Mouse (Mus musculus) neural tube, embryonic 14.5 days (tissue): ENCODE measurements around the gene Ocel1. TPM values are rescaled to one million over a fixed set of nuclear protein-coding genes. Genes with fewer than 3 reads are reported as not detected.

ENCODE experiments used
- ATAC-seq: fragments of 200-750 bp; cut with Nextera tagmentation; 2 replicates; pipeline ENCODE4 v1.8.0; 2017; ENCODE audit warnings: low read depth, mild to moderate bottlenecking, moderate TSS enrichment, moderate library complexity
- H3K27ac ChIP-seq: fragments of 300-500 bp; sonication (generic); 2 replicates; pipeline ENCODE4 v1.5.1; 2014; ENCODE audit warnings: low read depth, mild to moderate bottlenecking, control low read depth, low read length, moderate library complexity, mixed read lengths
- H3K27me3 ChIP-seq: fragments of 300-500 bp; sonication (generic); 2 replicates; pipeline ENCODE4 v1.6.1; 2014; ENCODE audit warnings: low read length; ENCODE audit not compliant: control insufficient read depth, insufficient read depth
- H3K36me3 ChIP-seq: fragments of 300-500 bp; sonication (generic); 2 replicates; pipeline ENCODE4 v1.6.1; 2014; ENCODE audit warnings: low read length, mixed read lengths; ENCODE audit not compliant: control insufficient read depth, insufficient read depth
- H3K4me1 ChIP-seq: fragments of 300-500 bp; sonication (generic); 2 replicates; pipeline ENCODE4 v1.6.1; 2014; ENCODE audit warnings: low read length; ENCODE audit not compliant: control insufficient read depth, insufficient read depth
- H3K4me2 ChIP-seq: fragments of 300-500 bp; sonication (generic); 2 replicates; pipeline ENCODE4 v1.6.1; 2014; ENCODE audit warnings: mild to moderate bottlenecking, low read depth, low read length, control low read depth
- H3K4me3 ChIP-seq: fragments of 300-500 bp; sonication (generic); 2 replicates; pipeline ENCODE4 v1.5.1; 2014; ENCODE audit warnings: low read depth, low read length, control low read depth, mixed read lengths
- H3K9ac ChIP-seq: fragments of 300-500 bp; sonication (generic); replicated peaks from 2 replicates; pipeline ENCODE4 v1.6.1; 2014; ENCODE audit warnings: low read depth, mild to moderate bottlenecking, control low read depth, low read length, mixed read lengths
- H3K9me3 ChIP-seq: fragments of 300-500 bp; sonication (generic); 2 replicates; pipeline ENCODE4 v1.6.1; 2016; ENCODE audit warnings: low read length; ENCODE audit not compliant: control insufficient read depth
- WGBS: fragments of 180-500 bp; shearing (Covaris S2); extraction: QIAGEN DNeasy Blood & Tissue Kit; methylation state at CpG from one replicate; pipeline ENCODE4 v1.1.7; 2014; 5-methylcytosine and 5-hydroxymethylcytosine counted together
- polyA plus RNA-seq: library from polyadenylated mRNA; unstranded; fragments of >200 nt; fragmentation: Nextera tagmentation; extraction: Ambion mirVana; gene quantifications from 2 replicates; pipeline ENCODE4 v1.2.1, GENCODE M21; 2014

Gene Ocel1
- polyA plus RNA-seq, 1 experiment from 2014 or later, result 4.8 TPM

DNA sequence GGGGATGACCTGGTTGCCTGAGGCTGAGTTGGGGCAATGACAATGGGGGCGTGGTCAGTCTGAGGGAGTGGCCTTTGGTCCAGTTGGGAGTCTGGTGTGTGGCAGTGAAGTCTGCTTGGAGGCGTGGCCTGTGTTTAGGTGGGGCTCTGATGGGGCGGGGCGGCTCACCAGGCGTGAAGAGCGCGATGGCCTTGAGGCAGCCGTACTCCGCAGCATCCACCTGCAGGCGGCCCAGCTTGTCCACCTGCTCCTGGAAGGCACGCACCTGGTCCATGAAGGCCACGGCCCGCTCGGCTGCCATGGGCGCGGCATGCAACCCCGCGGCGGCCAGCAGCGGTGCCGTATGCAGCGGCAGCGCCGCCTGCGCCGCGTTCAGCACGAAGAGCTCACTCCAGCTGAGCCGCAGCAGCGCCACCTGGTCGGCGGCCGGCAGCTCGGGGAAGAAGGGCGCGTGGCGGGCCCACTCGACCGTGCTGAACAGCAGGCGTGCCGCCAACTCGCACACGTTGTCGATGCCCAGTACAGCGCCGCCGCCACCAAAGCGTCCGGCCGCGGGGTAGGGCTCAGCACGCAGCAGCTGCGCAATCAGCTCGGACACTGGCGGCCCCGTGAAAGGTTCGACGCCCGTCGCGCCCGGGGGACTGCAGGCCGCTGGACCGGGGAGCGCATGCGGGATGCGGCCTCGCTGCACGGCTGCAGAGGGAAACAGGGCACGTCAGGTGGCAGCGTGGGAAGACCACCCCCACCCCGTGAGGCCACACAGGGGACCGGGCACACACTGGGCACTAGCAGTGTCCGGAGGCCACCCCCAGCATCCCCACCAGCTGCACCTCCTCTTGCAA lies 4.7 kb downstream of the Ocel1 start:
- peaks cover 41% of the 10 kb centered on the region for H3K4me1 ChIP-seq
- H3K4me3 ChIP-seq, result peak overlapping the region; percentile 32
- WGBS, result 8% methylated on average over 70 of the region's 74 CpGs
- peaks cover 9% of the 10 kb centered on the region; the same call in 1 of the 2 replicates for H3K36me3 ChIP-seq
- H3K9me3 ChIP-seq, result no peaks in the 10 kb centered on the region
- H3K4me2 ChIP-seq, result peak overlapping the region; percentile 65
- peak overlapping the region; percentile 64 for H3K27ac ChIP-seq
- peak overlapping the region; percentile 63 for H3K9ac ChIP-seq
- H3K27me3 ChIP-seq, result no peaks in the 10 kb centered on the region
- peak; percentile 4; the same call in 1 of the 2 replicates for ATAC-seq

DNA sequence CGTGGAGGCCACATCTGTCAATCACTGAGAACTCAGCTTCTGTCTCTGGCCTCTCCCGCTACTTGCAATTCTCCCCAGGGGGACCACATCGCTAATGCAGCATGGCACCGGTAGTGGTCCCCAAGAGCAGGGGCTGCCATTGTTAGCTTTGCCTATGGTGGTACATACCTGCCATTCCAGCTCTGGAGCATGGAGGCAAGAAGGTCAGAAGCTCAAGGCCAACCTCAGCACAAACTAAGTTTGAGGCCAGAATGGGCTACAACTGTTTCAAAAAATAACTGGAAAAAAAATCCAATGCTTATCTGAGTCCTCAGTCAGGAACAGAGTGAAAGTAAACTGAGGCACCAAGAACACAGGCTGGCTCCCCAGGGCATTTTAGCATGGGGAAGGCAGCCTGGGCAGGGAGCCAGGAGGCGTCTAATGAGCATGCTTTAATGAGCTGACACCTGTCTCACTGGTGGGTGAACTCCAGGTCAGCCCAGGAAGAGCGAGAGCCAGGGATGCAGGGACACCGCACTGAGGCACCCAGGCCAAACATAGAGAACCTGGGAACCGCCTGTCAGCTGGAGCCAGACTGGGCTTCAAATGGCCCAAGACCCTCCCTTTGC lies 5.4 kb downstream of the Ocel1 start:
- Histone ChIP-seq H3K4me2 (peak overlapping the region; percentile 65), H3K27me3 (no peaks in the 10 kb centered on the region; the same call in 1 of the 2 replicates), H3K9me3 (no peaks in the 10 kb centered on the region), H3K4me3 (peak overlapping the region; percentile 32), H3K36me3 (peaks cover 9% of the 10 kb centered on the region; the same call in 1 of the 2 replicates), H3K9ac (peak overlapping the region; percentile 63; the same call in 1 of the 2 replicates), H3K4me1 (peaks cover 41% of the 10 kb centered on the region), H3K27ac (peak overlapping the region; percentile 64)
- 29% methylated on average over 8 of the region's 8 CpGs for WGBS
- ATAC-seq, result no peak

DNA sequence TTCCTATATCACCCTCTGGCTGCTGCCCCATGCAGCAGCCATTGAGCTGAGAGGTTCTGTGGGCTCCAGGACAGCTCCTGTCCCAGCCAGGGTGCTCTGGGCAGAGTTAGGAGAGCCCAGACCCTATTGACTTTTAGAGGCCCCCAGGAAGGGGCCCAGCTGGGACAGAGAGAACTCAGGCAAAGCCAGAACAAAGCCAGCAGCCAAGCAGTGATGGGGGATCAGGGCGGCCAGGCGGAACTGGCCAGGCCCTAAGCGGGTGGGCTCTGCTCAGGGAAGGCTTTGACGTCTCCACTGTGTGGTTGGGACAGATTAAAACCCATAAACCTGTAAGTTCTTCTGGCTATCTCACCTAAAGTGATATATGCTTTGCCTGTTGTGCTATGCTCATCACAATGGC lies 7.9 kb downstream of the Ocel1 start:
- Histone ChIP-seq H3K4me3 (no peak overlapping the region), H3K9me3 (no peaks in the 10 kb centered on the region), H3K4me1 (peaks cover 41% of the 10 kb centered on the region), H3K36me3 (peaks cover 6% of the 10 kb centered on the region; the same call in 1 of the 2 replicates), H3K9ac (no peak overlapping the region), H3K27me3 (no peaks in the 10 kb centered on the region; the same call in 1 of the 2 replicates), H3K4me2 (peak overlapping the region; percentile 100), H3K27ac (no peak overlapping the region)
- WGBS, result 18% methylated on average over 4 of the region's 4 CpGs
- ATAC-seq, result no peak

DNA sequence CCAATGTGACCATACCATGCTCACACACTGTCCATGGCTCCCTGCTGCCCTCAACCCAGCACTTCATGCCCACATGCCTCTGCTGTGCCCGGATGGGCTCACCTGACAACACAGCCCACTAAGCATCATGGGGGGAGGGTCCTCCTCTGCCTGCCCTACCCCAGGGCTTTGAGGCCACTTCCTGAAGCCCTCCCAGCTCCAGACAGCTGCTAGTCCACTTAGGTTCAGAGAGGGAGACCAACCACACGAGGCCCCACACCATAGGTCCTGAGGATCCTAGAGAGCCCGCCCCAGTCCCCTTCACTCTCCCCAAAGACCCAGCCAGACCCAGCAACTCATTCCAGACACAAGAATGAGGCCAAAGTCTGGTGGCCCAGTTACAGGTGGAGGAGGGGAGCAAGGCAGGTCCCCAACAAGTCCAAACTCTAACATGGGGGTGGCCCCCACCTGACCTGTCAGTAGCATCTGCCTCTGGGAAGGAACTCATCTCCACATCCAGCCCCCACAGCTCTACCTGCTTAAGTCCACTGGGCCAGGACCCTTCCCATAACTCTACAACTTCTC lies 8.5 kb downstream of the Ocel1 start:
- no peaks in the 10 kb centered on the region for H3K9me3 ChIP-seq
- H3K27ac ChIP-seq, result no peak overlapping the region
- WGBS, result 41% methylated on average over 3 of the region's 3 CpGs
- peaks cover 41% of the 10 kb centered on the region for H3K4me1 ChIP-seq
- H3K4me3 ChIP-seq, result peak overlapping the region; percentile 76
- peaks cover under 1% of the 10 kb centered on the region; the same call in 1 of the 2 replicates for H3K36me3 ChIP-seq
- peak overlapping the region; percentile 100 for H3K4me2 ChIP-seq
- no peak for ATAC-seq
- H3K27me3 ChIP-seq, result no peaks in the 10 kb centered on the region; the same call in 1 of the 2 replicates
- H3K9ac ChIP-seq, result peak overlapping the region; percentile 87; the same call in 1 of the 2 replicates

DNA sequence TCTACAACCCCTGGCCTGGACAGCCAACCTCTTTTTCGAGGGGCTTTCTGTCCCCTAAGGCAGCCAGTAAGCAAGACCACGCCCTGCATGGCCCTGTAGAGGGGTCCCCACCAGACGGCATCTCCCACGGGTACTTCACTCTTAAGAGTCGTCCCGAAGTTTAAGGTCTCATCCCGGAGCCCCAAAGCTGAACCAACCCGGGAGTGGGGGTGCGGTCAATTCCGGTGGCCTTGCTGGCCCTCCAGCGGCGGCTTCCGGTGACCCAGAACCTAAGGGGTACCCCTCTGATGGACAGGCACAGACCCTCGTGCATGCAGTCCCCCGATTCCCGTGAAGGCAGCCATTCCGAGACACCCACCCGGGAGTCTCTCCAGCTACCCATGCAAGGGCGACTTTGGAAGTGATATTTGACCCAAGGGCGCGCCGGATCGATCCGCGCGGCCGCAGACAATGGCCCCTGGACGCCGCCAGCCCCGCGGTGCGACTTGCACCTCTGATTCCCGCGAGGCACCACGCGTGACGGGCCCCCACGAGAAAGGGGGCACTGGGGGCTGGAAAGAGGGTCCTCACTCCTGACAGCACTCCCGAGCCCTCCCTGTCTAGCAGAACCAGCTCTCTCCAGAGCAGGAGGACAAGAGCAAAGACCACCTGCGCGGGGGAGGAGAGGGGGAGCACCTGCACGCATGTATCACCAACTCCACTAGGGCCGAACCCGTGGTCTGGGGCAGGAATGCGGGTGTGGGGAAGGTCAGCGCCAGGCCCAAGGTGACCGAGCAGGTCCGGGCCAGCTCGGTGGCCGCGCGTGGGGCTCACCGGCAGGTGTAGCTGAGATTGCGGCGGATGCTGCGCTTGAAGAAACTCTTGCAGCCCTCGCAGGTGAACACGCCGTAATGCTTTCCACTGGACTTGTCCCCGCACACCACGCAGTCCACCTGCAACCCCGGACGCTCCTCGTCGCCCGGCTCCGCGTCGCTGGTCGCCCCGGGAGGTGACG lies 9.4 kb downstream of the Ocel1 start:
- H3K4me1 ChIP-seq, result peaks cover 37% of the 10 kb centered on the region
- WGBS, result 1% methylated on average over 68 of the region's 72 CpGs

DNA sequence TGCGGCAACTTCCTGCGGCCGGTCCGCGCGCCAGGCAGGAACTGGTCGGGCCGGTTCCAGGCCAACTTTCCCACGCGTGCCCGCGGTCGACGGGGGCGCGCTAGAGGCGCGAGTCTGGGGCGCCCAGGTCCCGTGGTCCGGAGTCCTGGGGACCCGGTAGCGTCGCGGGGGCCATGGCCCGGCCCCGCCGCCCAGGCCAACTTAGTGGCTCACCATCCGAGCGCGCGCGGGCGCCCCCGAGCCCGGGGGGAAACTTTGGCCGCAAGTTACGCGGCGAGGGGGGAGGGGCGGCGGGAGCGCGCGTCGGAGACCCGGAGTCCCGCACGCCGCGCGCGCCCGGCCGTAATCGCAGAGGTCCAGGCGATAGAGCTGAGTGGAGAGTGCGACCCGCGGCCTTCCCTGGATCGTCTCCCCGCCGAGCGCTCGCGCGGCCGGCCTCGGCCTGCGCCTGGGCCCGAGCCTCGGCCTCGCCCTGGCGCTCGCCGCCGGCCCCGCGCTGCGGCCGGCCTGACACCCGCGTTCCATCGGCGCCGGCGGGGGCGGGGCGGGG lies 10.4 kb downstream of the Ocel1 start, which contains the start of gene Nr2f6:
Gene Nr2f6 (minus strand): TSS at position 540 of the 550 bp plus-strand sequence.
- ATAC-seq, result peak; percentile 59
- Histone ChIP-seq H3K27ac (peak within 1 kb of the TSS; percentile 82), H3K9me3 (no peaks in the 10 kb centered on the region), H3K27me3 (no peaks in the 10 kb centered on the region; the same call in 1 of the 2 replicates), H3K4me3 (peak within 1 kb of the TSS; percentile 76), H3K4me1 (peaks cover 27% of the 10 kb centered on the region), H3K36me3 (no peaks in the 10 kb centered on the region), H3K4me2 (peak within 1 kb of the TSS; percentile 100), H3K9ac (peak within 1 kb of the TSS; percentile 87)
- under 1% methylated on average over 62 of the region's 89 CpGs for WGBS

More for the DNA sequence above, 9.4 kb downstream of the Ocel1 start:
- peak overlapping the region; percentile 76 for H3K4me3 ChIP-seq
- ATAC-seq, result no peak
- H3K9ac ChIP-seq, result peak overlapping the region; percentile 87
- H3K27me3 ChIP-seq, result no peaks in the 10 kb centered on the region; the same call in 1 of the 2 replicates
- no peaks in the 10 kb centered on the region for H3K36me3 ChIP-seq
- H3K9me3 ChIP-seq, result no peaks in the 10 kb centered on the region
- no peak overlapping the region for H3K27ac ChIP-seq
- peak overlapping the region; percentile 100 for H3K4me2 ChIP-seq

DNA sequence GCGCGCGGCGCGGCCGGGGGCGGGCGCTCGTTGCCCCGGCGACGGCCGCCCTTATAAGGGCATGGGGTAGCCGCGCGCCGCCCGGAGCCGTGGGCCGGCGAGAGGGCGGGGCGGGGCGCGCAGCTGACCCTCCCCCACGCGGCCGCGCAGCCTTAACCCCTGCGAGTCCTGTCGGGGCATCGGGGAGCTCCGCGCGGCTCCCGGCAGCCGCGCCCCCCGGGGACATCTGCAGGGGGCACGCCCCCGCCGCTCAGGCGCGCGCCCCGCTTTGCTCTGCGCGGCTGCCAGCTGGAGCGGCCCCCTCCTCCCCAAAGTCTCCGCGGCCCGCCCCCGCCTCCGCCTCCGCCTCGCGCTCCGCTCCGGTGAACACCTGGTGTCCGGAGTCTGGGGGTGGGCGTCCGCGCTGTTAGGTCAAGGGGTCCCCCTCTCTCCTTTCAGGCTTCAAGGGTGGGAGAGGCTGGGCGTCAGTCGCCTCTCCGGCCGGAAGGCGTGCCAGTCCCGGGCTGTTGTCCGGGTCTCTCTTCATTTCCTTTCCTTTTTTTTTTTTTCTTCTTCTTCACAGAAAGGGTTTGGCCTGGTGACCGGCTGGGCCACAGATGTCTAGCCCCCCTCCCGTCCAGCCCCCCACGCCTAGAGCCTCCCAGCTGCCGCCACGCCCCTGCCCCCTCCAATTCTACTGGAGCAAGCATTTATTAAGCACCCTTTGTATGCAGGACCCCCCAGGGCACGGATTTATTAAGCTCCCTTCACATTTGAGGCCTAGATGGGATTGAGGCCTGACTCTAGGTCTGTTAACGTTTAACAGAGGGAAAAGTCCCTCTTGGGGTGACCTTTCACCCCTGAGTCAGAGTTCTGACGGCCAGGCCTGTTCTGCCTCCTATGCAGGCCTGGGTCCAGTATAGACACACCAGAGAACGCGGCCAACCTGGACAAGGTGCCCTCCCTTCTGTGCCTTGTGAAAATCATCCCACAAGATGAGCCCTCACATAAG lies 11.2 kb downstream of the Ocel1 start:
- Histone ChIP-seq H3K4me1 (peaks cover 25% of the 10 kb centered on the region), H3K9ac (peak overlapping the region; percentile 87), H3K4me2 (peak overlapping the region; percentile 100), H3K27ac (peak overlapping the region; percentile 82), H3K27me3 (no peaks in the 10 kb centered on the region; the same call in 1 of the 2 replicates), H3K9me3 (no peaks in the 10 kb centered on the region), H3K4me3 (peak overlapping the region; percentile 76), H3K36me3 (no peaks in the 10 kb centered on the region)
- WGBS, result 2% methylated on average over 67 of the region's 80 CpGs
- peak; percentile 77 for ATAC-seq
